Mouse (Mus musculus): Measurements from ENCODE around the gene Cct3. TPM values are rescaled to one million over a fixed set of nuclear protein-coding genes. Genes with fewer than 3 reads are reported as not detected.

Gene Cct3
- total RNA-seq, 1 experiment, result 920 TPM

DNA sequence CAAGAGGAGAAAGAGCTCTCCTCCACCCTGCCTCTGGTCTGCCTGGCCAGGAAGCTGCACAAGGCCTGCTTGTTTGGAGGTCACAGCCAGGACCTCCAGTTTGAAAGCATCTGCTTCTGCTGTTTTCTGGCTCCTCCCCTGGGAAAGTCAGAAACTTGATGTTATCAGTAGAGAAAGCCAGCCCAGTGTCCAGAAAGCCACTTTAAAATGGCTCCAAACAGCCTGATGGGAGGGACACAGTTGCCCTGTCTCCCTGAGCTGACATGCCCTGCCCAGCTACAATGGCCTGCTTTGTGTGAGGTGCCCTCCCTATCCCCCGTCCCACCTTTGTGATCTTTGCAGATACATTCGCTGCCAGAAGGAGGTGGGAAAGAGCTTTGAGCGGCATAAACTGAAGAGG is 63.1 kb downstream of the Cct3 start:
- Histone ChIP-seq H3K27ac (ENCODE audit: insufficient read depth, low read depth, low read length, poor library complexity, severe bottlenecking) (no peak overlapping the region), H3K4me1 (ENCODE audit: control insufficient read depth in 2 of 2, insufficient read depth in 2 of 2, low read length in 2 of 2, poor library complexity in 1 of 2) (peaks cover 0 to 12% of the 10 kb centered on the region in 2 experiments; a peak in 2 of 4 replicates), H3K36me3 (ENCODE audit: control insufficient read depth, insufficient read depth, low read length, poor library complexity, severe bottlenecking) (peaks cover 72% of the 10 kb centered on the region), H3K4me3 (ENCODE audit: insufficient read depth in 1 of 2, low read depth in 1 of 2, low read length in 2 of 2, poor library complexity in 1 of 2, severe bottlenecking in 1 of 2) (no peak overlapping the region), H3K9me3 (ENCODE audit: control insufficient read depth, insufficient read depth, low read depth, low read length) (no peaks in the 10 kb centered on the region), H3K9ac (ENCODE audit: insufficient read depth, low read depth, low read length, poor library complexity, severe bottlenecking) (no peak overlapping the region)
- in situ Hi-C loops (cut with MboI; ENCODE audit: low sequenced_read_pairs in 2 of 2, unreplicated experiment in 2 of 2), result no loop called here
- TF ChIP-seq CHD2 (IDR thresholded peaks at IDR 0.05; ENCODE audit: low read depth, low read length) (no peak), ZC3H11A (IDR thresholded peaks at IDR 0.05; ENCODE audit: borderline replicate concordance, low read depth, low read length) (no peak), MAFK (IDR thresholded peaks at IDR 0.05; ENCODE audit: insufficient read depth, low read depth, low read length) (no peak), ZNF384 (IDR thresholded peaks at IDR 0.05; ENCODE audit: low read depth, low read length) (no peak), HCFC1 (IDR thresholded peaks at IDR 0.05; ENCODE audit: borderline replicate concordance, insufficient read depth, low read length) (no peak)
- DNase-seq (ENCODE audit: low read depth, low spot score), result no peak

DNA sequence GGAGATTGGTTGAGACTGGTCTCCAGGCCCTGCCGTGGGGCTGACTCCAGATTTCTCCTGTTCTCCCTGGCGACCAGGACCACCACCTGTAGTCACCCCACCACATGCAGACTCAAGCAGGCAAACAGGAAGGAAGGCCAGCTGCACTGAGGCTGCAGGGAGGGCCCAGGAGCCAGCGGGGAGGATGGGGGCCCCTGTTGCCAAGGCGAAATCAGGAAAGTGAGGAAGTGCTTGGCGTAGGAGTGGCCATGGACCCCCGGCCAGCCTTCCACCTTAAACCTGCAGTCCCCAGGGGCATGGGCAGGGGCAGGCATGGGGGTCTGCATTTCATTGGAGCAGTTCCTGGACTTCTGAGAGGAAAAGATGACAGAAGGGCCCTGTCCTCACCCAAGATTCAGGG is 64.2 kb downstream of the Cct3 start:
- Histone ChIP-seq H3K9ac (ENCODE audit: insufficient read depth, low read depth, low read length, poor library complexity, severe bottlenecking) (no peak overlapping the region), H3K27ac (ENCODE audit: insufficient read depth, low read depth, low read length, poor library complexity, severe bottlenecking) (no peak overlapping the region), H3K4me3 (ENCODE audit: insufficient read depth in 1 of 2, low read depth in 1 of 2, low read length in 2 of 2, poor library complexity in 1 of 2, severe bottlenecking in 1 of 2) (no peak overlapping the region), H3K36me3 (ENCODE audit: control insufficient read depth, insufficient read depth, low read length, poor library complexity, severe bottlenecking) (peaks cover 61% of the 10 kb centered on the region), H3K9me3 (ENCODE audit: control insufficient read depth, insufficient read depth, low read depth, low read length) (no peaks in the 10 kb centered on the region), H3K4me1 (ENCODE audit: control insufficient read depth in 2 of 2, insufficient read depth in 2 of 2, low read length in 2 of 2, poor library complexity in 1 of 2) (peaks cover 0 to 17% of the 10 kb centered on the region in 2 experiments; a peak in 2 of 4 replicates)
- TF ChIP-seq ZC3H11A (IDR thresholded peaks at IDR 0.05; ENCODE audit: borderline replicate concordance, low read depth, low read length) (no peak), CHD2 (IDR thresholded peaks at IDR 0.05; ENCODE audit: low read depth, low read length) (no peak), ZNF384 (IDR thresholded peaks at IDR 0.05; ENCODE audit: low read depth, low read length) (no peak), HCFC1 (IDR thresholded peaks at IDR 0.05; ENCODE audit: borderline replicate concordance, insufficient read depth, low read length) (no peak), MAFK (IDR thresholded peaks at IDR 0.05; ENCODE audit: insufficient read depth, low read depth, low read length) (no peak)
- in situ Hi-C loops (cut with MboI; ENCODE audit: low sequenced_read_pairs in 2 of 2, unreplicated experiment in 2 of 2), result no loop called here
- DNase-seq (ENCODE audit: low read depth, low spot score), result no peak

GRCm38 (mm10) chr3:88361612-88362313 is 64.8 kb downstream of the Cct3 start:
- Histone ChIP-seq H3K4me3 (ENCODE audit: insufficient read depth in 1 of 2, low read depth in 1 of 2, low read length in 2 of 2, poor library complexity in 1 of 2, severe bottlenecking in 1 of 2) (no peak overlapping the region), H3K9ac (ENCODE audit: insufficient read depth, low read depth, low read length, poor library complexity, severe bottlenecking) (no peak overlapping the region), H3K9me3 (ENCODE audit: control insufficient read depth, insufficient read depth, low read depth, low read length) (no peaks in the 10 kb centered on the region), H3K4me1 (ENCODE audit: control insufficient read depth in 2 of 2, insufficient read depth in 2 of 2, low read length in 2 of 2, poor library complexity in 1 of 2) (peaks cover 0 to 17% of the 10 kb centered on the region in 2 experiments; a peak in 2 of 4 replicates), H3K27ac (ENCODE audit: insufficient read depth, low read depth, low read length, poor library complexity, severe bottlenecking) (no peak overlapping the region), H3K36me3 (ENCODE audit: control insufficient read depth, insufficient read depth, low read length, poor library complexity, severe bottlenecking) (peaks cover 55% of the 10 kb centered on the region)
- TF ChIP-seq CHD2 (IDR thresholded peaks at IDR 0.05; ENCODE audit: low read depth, low read length) (no peak), MAFK (IDR thresholded peaks at IDR 0.05; ENCODE audit: insufficient read depth, low read depth, low read length) (no peak), ZNF384 (IDR thresholded peaks at IDR 0.05; ENCODE audit: low read depth, low read length) (no peak), ZC3H11A (IDR thresholded peaks at IDR 0.05; ENCODE audit: borderline replicate concordance, low read depth, low read length) (no peak), HCFC1 (IDR thresholded peaks at IDR 0.05; ENCODE audit: borderline replicate concordance, insufficient read depth, low read length) (no peak)
- DNase-seq (ENCODE audit: low read depth, low spot score), result no peak
- in situ Hi-C loops (cut with MboI; ENCODE audit: low sequenced_read_pairs in 2 of 2, unreplicated experiment in 2 of 2), result no loop called here

DNA sequence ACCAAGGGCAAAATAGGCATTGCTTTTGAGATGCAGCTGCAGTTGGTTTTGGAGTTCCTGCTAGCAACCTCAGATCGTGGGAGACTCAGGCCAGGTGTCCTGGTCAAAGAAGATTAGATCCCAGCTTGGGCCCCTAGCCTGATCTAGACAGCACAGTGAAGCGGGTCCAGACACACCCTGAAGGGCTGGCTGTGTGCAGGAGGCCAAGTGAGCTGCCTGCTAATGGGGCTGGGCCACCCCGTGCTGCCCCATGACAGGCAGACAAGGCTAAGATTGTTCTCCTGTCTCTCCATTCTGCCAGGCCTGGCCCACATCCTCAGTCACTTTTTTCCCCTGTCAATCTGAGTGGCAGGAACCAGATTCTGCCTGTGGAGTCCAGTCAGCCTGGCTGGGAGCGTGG is 66.8 kb downstream of the Cct3 start:
- Histone ChIP-seq H3K4me3 (ENCODE audit: insufficient read depth in 1 of 2, low read depth in 1 of 2, low read length in 2 of 2, poor library complexity in 1 of 2, severe bottlenecking in 1 of 2) (no peak overlapping the region), H3K9me3 (ENCODE audit: control insufficient read depth, insufficient read depth, low read depth, low read length) (no peaks in the 10 kb centered on the region), H3K9ac (ENCODE audit: insufficient read depth, low read depth, low read length, poor library complexity, severe bottlenecking) (no peak overlapping the region), H3K36me3 (ENCODE audit: control insufficient read depth, insufficient read depth, low read length, poor library complexity, severe bottlenecking) (peaks cover 38% of the 10 kb centered on the region), H3K27ac (ENCODE audit: insufficient read depth, low read depth, low read length, poor library complexity, severe bottlenecking) (no peak overlapping the region), H3K4me1 (ENCODE audit: control insufficient read depth in 2 of 2, insufficient read depth in 2 of 2, low read length in 2 of 2, poor library complexity in 1 of 2) (peaks cover 0 to 17% of the 10 kb centered on the region in 2 experiments; a peak in 2 of 4 replicates)
- no peak for DNase-seq (ENCODE audit: low read depth, low spot score)
- in situ Hi-C loops (cut with MboI; ENCODE audit: low sequenced_read_pairs in 2 of 2, unreplicated experiment in 2 of 2), result no loop called here
- TF ChIP-seq ZC3H11A (IDR thresholded peaks at IDR 0.05; ENCODE audit: borderline replicate concordance, low read depth, low read length), result no peak
- TF ChIP-seq HCFC1 (IDR thresholded peaks at IDR 0.05; ENCODE audit: borderline replicate concordance, insufficient read depth, low read length), result no peak
- TF ChIP-seq MAFK (IDR thresholded peaks at IDR 0.05; ENCODE audit: insufficient read depth, low read depth, low read length), result no peak
- TF ChIP-seq ZNF384 (IDR thresholded peaks at IDR 0.05; ENCODE audit: low read depth, low read length), result no peak
- no peak for TF ChIP-seq CHD2 (IDR thresholded peaks at IDR 0.05; ENCODE audit: low read depth, low read length)

Data from ES-E14 (cell line).